In genomic region chr2:60809441-60809921, GRCm38 (mm10) we compare ENCODE assay signal across 10 mouse cellular contexts.
DNase-seq lines count a peak whose midpoint lies in the region; ATAC-seq and TF ChIP-seq lines count a peak whose summit lies in the region.
"Had no signal": no experiment of that assay in that cellular context is flagged by ENCODE, and none has a peak within 500 bp of the region (broad histone marks: within the 10 kb centered on the region; RNA-seq: fewer than 3 reads in every experiment).

No protein-coding gene starts in this region.

- TF ChIP-seq EP300 in MEL (IDR thresholded peaks at IDR 0.05; ENCODE audit: low read depth in 1 of 2, low read length in 2 of 2), result no peak

- peak overlapping the region; percentile 72 for H3K27ac ChIP-seq in kidney, postnatal 0 days
- no peak overlapping the region for H3K27ac ChIP-seq in MEL (ENCODE audit: control insufficient read depth, low read depth, low read length)
- H3K27ac ChIP-seq in embryonic fibroblast, embryonic 13.5 days (ENCODE audit: insufficient read depth, low read length), result peak overlapping the region; percentile 87
- H3K27ac ChIP-seq in macrophage, result peak overlapping the region; percentile 71

- no peaks in the 10 kb centered on the region for H3K36me3 ChIP-seq in kidney, postnatal 0 days (ENCODE audit: insufficient read depth, low read length)
- H3K36me3 ChIP-seq in MEL (ENCODE audit: control insufficient read depth in 1 of 2, insufficient read depth in 2 of 2, low read length in 2 of 2), result peaks cover 0 to 9% of the 10 kb centered on the region in 2 experiments; a peak in 2 of 4 replicates
- peaks cover 1% of the 10 kb centered on the region; the same call in 1 of the 2 replicates for H3K36me3 ChIP-seq in macrophage (ENCODE audit: inconsistent target)

- no peak for TF ChIP-seq RAD21 in MEL (IDR thresholded peaks at IDR 0.05; ENCODE audit: low read depth, low read length)

- peak; percentile 47 for ATAC-seq in kidney, postnatal 0 days (replicated peaks; ENCODE audit: low FRiP score, low read depth)

- peak; percentile 25; the same call in 1 of the 2 replicates for TF ChIP-seq CTCF in kidney, postnatal 0 days (IDR thresholded peaks at IDR 0.05; ENCODE audit: low read depth)
- no peak for TF ChIP-seq CTCF in MEL (IDR thresholded peaks at IDR 0.05 in 2 of 3, conservative IDR thresholded peaks at IDR 0.05 in 1 of 3; ENCODE audit: control insufficient read depth in 1 of 3, insufficient read depth in 1 of 3, low read depth in 2 of 3, low read length in 3 of 3, poor library complexity in 1 of 3, severe bottlenecking in 1 of 3)
- TF ChIP-seq CTCF in embryonic fibroblast, embryonic 13.5 days (IDR thresholded peaks at IDR 0.05; ENCODE audit: borderline replicate concordance, insufficient read depth, low read length), result no peak

- 41% methylated on average over 7 of the region's 7 CpGs for WGBS in kidney, postnatal 0 days
- 88% methylated on average over 7 of the region's 7 CpGs for WGBS in macrophage (ENCODE audit: missing documents)

- no peak overlapping the region for H3K4me3 ChIP-seq in kidney, postnatal 0 days (replicated peaks; ENCODE audit: low read depth, low read length)
- H3K4me3 ChIP-seq in MEL (ENCODE audit: control insufficient read depth in 1 of 2, insufficient read depth in 1 of 2, low read depth in 2 of 2, low read length in 2 of 2), result no peak overlapping the region
- no peak overlapping the region for H3K4me3 ChIP-seq in embryonic fibroblast, embryonic 13.5 days (ENCODE audit: insufficient read depth, low read length)
- no peak overlapping the region for H3K4me3 ChIP-seq in macrophage (ENCODE audit: inconsistent target)

- no peak for TF ChIP-seq POLR2A in MEL (IDR thresholded peaks at IDR 0.05; ENCODE audit: control insufficient read depth in 1 of 2, insufficient read depth in 1 of 2, low read depth in 1 of 2, low read length in 2 of 2, poor library complexity in 1 of 2)
- no peak for TF ChIP-seq POLR2A in embryonic fibroblast, embryonic 13.5 days (IDR thresholded peaks at IDR 0.05; ENCODE audit: low read depth, low read length)

- H3K4me1 ChIP-seq in kidney, postnatal 0 days (replicated peaks; ENCODE audit: insufficient read depth, low read length), result peaks cover 35% of the 10 kb centered on the region
- peaks cover 3 to 16% of the 10 kb centered on the region in 2 experiments; a peak in 3 of 4 replicates for H3K4me1 ChIP-seq in MEL (ENCODE audit: control insufficient read depth in 1 of 2, insufficient read depth in 2 of 2, low read length in 2 of 2)
- H3K4me1 ChIP-seq in embryonic fibroblast, embryonic 13.5 days (ENCODE audit: control insufficient read depth, insufficient read depth, low read length), result peaks cover 31% of the 10 kb centered on the region

- H3K9me3 ChIP-seq in kidney, postnatal 0 days (replicated peaks; ENCODE audit: low read length), result no peaks in the 10 kb centered on the region
- no peaks in the 10 kb centered on the region for H3K9me3 ChIP-seq in MEL (replicated peaks; ENCODE audit: insufficient read depth, low read length)

- H3K4me2 ChIP-seq in kidney, postnatal 0 days (ENCODE audit: low read length), result no peak overlapping the region

- DNase-seq in kidney, postnatal 0 days (ENCODE audit: low spot score), result peak; percentile 58
- no peak for DNase-seq in kidney, adult 9 months
- DNase-seq in MEL (ENCODE audit: low read depth, low spot score), result peak; percentile 9
- no peak for DNase-seq in gastrocnemius, adult 8-10 months (ENCODE audit: low spot score in 2 of 2)
- DNase-seq in cerebellum, postnatal 25 days, result no peak
- DNase-seq in right cerebral cortex, postnatal 14 days, result no peak
- DNase-seq: lung, postnatal 36 days; spleen, adult 18-20 months had no signal

- H3K27me3 ChIP-seq in kidney, postnatal 0 days (ENCODE audit: insufficient read depth, low read length), result no peaks in the 10 kb centered on the region
- H3K27me3 ChIP-seq in MEL (ENCODE audit: control insufficient read depth in 1 of 2, insufficient read depth in 2 of 2, low read length in 2 of 2), result no peaks in the 10 kb centered on the region

- H3K9ac ChIP-seq in kidney, postnatal 0 days (ENCODE audit: low read depth, low read length), result no peak overlapping the region
- no peak overlapping the region for H3K9ac ChIP-seq in MEL (ENCODE audit: control insufficient read depth, low read depth, low read length, poor library complexity, severe bottlenecking)

- H3K79me2 ChIP-seq in MEL (ENCODE audit: control insufficient read depth, insufficient read depth, low read length, poor library complexity) (no peaks in the 10 kb centered on the region; the same call in 1 of the 2 replicates), macrophage (ENCODE audit: inconsistent target) (peaks cover 91% of the 10 kb centered on the region)

TF ChIP-seq in MEL, 35 proteins besides CTCF, POLR2A, EP300 and RAD21:
- no peak for TF ChIP-seq ZNF384 (IDR thresholded peaks at IDR 0.05; ENCODE audit: low read depth, low read length)
- TF ChIP-seq ETS1 (IDR thresholded peaks at IDR 0.05; ENCODE audit: low read depth, low read length), result no peak
- no peak for TF ChIP-seq MEF2A (IDR thresholded peaks at IDR 0.05; ENCODE audit: extremely low read depth, insufficient replicate concordance, low read depth, low read length, poor library complexity, severe bottlenecking)
- no peak for TF ChIP-seq KAT2A (conservative IDR thresholded peaks at IDR 0.05; ENCODE audit: low read depth, low read length)
- no peak for TF ChIP-seq ZC3H11A (IDR thresholded peaks at IDR 0.05; ENCODE audit: low read depth, low read length)
- TF ChIP-seq USF1 (IDR thresholded peaks at IDR 0.05; ENCODE audit: low read depth, low read length), result no peak
- no peak for TF ChIP-seq SMC3 (IDR thresholded peaks at IDR 0.05; ENCODE audit: low read depth, low read length)
- TF ChIP-seq USF2 (IDR thresholded peaks at IDR 0.05; ENCODE audit: borderline replicate concordance in 1 of 2, insufficient read depth in 1 of 2, low read depth in 1 of 2, low read length in 2 of 2), result no peak
- TF ChIP-seq NELFE (IDR thresholded peaks at IDR 0.05; ENCODE audit: low read depth, low read length), result no peak

Comparison
In these comparisons a context has a peak if more than half of its experiments do, and no peak if none do; other contexts are left out.
1. DNase-seq: peak in kidney, postnatal 0 days (single experiment) and MEL (single experiment); none in kidney, adult 9 months (single experiment), gastrocnemius, adult 8-10 months (0 of 2), cerebellum, postnatal 25 days (0 of 2) and right cerebral cortex, postnatal 14 days (single experiment).